Mouse (Mus musculus): ENCODE data around the gene Aurka.

DNA sequence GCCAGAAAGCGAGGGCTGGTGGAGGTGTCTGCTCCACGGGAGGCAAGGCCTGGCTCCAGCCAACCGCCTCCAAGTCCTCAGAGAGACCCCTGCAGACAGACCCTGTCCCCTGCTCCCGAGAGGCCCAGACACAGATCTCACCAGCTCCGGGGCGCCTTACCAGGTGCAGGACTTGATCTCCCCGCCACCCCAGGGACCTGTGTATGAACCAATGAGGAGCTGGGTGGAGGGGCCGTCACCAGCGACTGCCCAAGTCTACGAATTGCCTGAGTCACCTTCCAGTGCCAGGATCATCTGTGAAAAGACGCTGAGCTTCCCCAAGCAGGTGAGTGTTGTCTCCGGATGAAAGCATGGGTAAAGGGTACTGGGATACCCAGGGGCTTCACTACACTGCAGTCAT, 45.9 kb upstream of the Aurka start:
- TF ChIP-seq CTCF (IDR thresholded peaks at IDR 0.05; ENCODE audit: control insufficient read depth, insufficient read depth, insufficient read length), result no peak
- no peak for TF ChIP-seq MYOD1 (IDR thresholded peaks at IDR 0.05; ENCODE audit: control insufficient read depth, insufficient read length, low read depth)
- no peak for TF ChIP-seq CEBPB (IDR thresholded peaks at IDR 0.05; ENCODE audit: low read depth)
- TF ChIP-seq MAX (IDR thresholded peaks at IDR 0.05), result no peak
- TF ChIP-seq MYOG (IDR thresholded peaks at IDR 0.05; ENCODE audit: control insufficient read depth, extremely low read depth, insufficient read length), result no peak
- no peak for TF ChIP-seq USF1 (IDR thresholded peaks at IDR 0.05; ENCODE audit: low read depth)
